Mouse (Mus musculus) kidney, adult 8-10 months (tissue): ENCODE results near the gene Celf5.
A peak's percentile ranks its signal among the peaks of the same experiment; 100 is the strongest.

ENCODE experiments used
- DNase-seq, 2 experiments: peaks; one replicate each; pipeline ENCODE4 v3.0.0; 2022

Celf5 gene

DNA sequence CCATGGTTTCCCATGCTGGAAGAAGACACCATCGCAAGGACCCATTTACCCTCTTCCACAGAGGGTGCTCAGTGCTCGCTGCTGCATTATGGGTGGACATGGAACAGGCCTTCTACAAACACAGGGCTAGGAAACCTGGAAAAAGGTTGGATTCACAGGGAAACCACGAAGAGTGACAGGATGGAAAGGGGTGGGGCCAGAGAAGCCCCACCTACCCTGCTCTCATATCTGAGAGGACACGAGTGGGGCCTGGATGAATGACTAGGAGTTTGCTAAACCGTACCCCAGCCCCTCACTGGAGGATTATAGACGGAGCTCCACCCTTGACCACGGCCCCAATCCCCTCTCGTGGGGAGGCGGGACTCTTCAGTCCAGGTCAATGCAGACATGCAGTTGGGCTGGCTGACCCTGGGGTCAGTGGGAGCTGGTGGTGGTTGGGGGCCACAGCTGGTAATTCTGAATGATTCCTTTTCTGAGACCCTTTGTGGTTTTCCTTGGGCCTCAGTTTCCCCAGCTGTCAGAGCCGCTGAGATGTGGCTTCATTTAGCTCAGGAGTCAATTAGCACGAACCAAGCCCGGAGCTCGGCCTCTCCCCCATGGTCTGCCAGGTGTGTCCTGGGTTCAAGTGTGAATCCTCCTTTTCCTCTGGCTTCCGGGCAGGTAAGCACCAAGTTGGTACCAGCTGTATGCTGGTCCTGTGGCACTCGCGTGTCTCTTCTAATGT is 69.8 kb downstream of the Celf5 start:
- DNase-seq, result peak in 1 of 2 experiments; percentile 42

DNA sequence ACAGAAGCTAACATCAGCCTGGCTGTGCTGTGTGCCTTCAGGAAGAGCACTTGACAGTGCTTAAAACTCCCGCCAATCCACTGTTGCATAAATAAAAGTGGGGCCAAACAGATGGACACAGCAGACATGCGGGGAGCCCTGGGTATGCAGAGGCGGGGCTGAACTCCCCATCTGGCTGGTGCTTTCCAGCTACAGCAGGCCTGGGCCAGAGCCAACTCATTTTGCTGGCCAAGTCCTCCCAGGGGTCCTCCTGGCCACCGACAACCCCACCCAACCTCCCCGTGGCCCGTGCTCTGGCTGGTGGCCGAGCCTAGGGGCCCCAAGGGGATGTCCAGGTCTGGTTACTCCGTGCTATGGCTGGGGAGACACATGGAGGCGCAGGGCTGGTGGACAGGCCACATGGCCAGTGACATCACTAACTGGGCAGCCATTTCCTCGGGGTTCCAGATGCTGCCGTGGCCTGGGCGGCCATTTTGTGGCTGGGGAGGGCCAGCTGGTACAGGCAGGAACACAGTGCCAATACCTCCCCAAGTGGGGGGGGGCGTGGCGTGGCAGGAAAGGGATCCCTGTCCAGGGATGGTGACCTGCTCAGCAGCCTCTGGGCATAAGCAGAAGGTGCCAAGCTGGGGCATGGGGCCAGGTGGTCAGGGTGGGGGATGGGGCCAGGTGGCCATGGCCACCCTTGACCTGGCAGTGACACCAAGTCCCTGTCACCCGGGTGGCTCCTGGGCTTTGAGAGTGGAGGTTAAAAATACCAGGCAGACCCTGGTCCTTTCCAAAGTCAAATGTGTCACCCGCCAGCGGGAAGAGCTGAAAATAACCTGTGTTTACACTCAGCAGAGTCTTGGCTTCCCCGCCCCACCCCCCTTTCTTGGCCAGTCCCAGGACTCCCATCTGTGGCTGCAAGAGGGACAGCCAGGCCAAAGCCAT is 70.8 kb downstream of the Celf5 start:
- DNase-seq, result peak; percentile 86 to 90

- DNase-seq, result peak in 1 of 2 experiments; percentile 56
Measured at GRCm38 (mm10) chr10:81410981-81411380, 71.5 kb downstream of the Celf5 start.

GRCm38 (mm10) chr10:81410350-81410749 is 72.2 kb downstream of the Celf5 start:
- DNase-seq, result peak in 1 of 2 experiments; percentile 75

DNA sequence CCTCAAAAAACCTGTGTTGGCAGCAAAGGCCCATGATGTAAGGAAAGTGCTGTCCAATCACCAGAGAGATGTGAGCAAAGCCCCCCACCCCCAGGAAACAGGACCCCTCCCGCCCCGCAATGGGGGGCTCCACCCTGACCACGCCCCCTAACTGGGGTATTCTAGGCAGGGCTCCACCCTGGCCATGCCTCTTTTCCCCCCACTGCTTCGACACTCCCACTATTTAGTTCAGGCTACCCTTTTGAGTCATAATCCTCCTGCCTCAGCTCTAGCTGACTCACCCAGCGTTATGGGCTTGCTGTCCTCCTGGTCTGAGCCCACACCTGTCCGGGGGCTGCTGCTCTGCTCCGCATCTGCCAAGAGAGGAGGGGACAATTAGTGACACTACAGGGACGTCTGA is 73.2 kb downstream of the Celf5 start:
- no peak for DNase-seq
